Mouse (Mus musculus) midbrain, embryonic 16.5 days (tissue): ENCODE measurements around the gene Rbfox1. TPM values are rescaled to one million over a fixed set of nuclear protein-coding genes. Genes with fewer than 3 reads are reported as not detected.

Source experiments
- ATAC-seq: fragments of 200-750 bp; cut with Nextera tagmentation; 2 replicates; pipeline ENCODE4 v1.8.0; 2017; ENCODE audit warnings: moderate TSS enrichment
- H3K27ac ChIP-seq: fragments of 300-500 bp; sonication (generic); 2 replicates; pipeline ENCODE4 v1.5.1; 2014; ENCODE audit warnings: mild to moderate bottlenecking, low read length, mixed read lengths
- H3K27me3 ChIP-seq: fragments of 300-500 bp; sonication (generic); 2 replicates; pipeline ENCODE4 v1.6.1; 2014; ENCODE audit warnings: low read depth, low read length, mixed read lengths; ENCODE audit not compliant: control insufficient read depth, insufficient read depth
- H3K36me3 ChIP-seq: fragments of 300-500 bp; sonication (generic); 2 replicates; pipeline ENCODE4 v1.6.1; 2014; ENCODE audit warnings: mild to moderate bottlenecking, low read length, moderate library complexity, mixed read lengths; ENCODE audit not compliant: control insufficient read depth, insufficient read depth
- H3K4me1 ChIP-seq: fragments of 300-500 bp; sonication (generic); 2 replicates; pipeline ENCODE4 v1.6.1; 2014; ENCODE audit warnings: mild to moderate bottlenecking, low read length, mixed read lengths; ENCODE audit not compliant: control insufficient read depth, insufficient read depth
- H3K4me2 ChIP-seq: fragments of 300-500 bp; sonication (generic); 2 replicates; pipeline ENCODE4 v1.6.1; 2014; ENCODE audit warnings: mild to moderate bottlenecking, low read length, mixed read lengths
- H3K4me3 ChIP-seq: fragments of 300-500 bp; sonication (generic); 2 replicates; pipeline ENCODE4 v1.5.1; 2014; ENCODE audit warnings: low read depth, mild to moderate bottlenecking, low read length, moderate library complexity, mixed read lengths
- H3K9ac ChIP-seq: fragments of 300-500 bp; sonication (generic); 2 replicates; pipeline ENCODE4 v1.6.1; 2014; ENCODE audit warnings: low read depth, low read length, mixed read lengths
- H3K9me3 ChIP-seq: fragments of 300-500 bp; sonication (generic); replicated peaks from 2 replicates; pipeline ENCODE4 v1.6.1; 2014; ENCODE audit warnings: mild to moderate bottlenecking, low read length, mixed read lengths; ENCODE audit not compliant: control insufficient read depth, poor library complexity, severe bottlenecking
- WGBS: fragments of 180-500 bp; shearing (Covaris S2); extraction: QIAGEN DNeasy Blood & Tissue Kit; methylation state at CpG from one replicate; pipeline ENCODE4 v1.1.7; 2014; 5-methylcytosine and 5-hydroxymethylcytosine counted together
- polyA plus RNA-seq: library from polyadenylated mRNA; unstranded; fragments of >200 nt; fragmentation: Nextera tagmentation; extraction: Ambion mirVana; gene quantifications from 2 replicates; pipeline ENCODE4 v1.2.1, GENCODE M21; 2015

Rbfox1 gene
- polyA plus RNA-seq, 1 experiment from 2014 or later = 259 TPM

DNA sequence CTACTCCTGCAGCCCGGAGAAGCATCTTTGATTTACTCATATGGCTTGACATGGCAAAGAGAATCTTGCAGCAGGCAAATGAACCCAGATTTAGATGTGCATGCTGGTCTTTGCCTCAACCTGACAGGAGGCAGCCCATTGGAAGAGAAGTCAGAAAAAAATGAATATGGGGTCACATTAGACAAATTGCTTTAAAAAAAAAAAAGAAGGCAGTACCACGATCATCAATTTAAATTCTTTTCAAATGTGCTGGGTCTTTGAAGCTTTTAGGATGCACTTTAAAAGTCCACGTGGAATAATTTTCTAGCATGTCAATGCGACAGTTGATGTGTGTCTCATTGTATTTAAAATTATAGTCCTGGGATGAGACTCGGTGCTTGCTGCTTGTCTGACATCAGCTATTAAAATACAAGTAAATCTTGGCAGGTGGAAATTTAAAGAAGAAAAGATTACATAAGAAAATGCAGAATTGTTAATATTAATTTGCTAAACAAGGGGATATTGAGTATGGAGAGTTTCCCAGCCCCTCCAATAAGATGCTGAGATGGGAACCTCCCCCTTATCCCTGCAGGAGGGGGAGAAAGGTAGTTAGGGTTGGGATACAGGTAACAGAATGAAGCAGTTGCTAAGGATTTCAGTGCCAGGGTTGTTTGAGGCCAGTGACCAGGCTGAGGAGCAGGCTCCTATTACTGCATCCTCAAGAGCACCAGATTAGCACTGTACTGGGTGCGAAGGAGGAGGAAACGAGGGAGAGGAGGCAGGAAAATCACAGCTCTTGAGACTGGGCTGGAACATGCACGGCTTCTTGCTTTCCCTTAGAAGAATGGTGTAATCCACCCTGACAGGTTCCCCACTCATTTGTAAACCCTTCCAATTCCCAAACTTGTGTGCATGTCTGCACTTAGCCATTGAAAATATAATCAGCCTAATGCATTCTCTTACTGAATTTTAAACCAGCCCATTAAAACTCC is 1274.0 kb downstream of the Rbfox1 start:
- 41% methylated on average over 8 of the region's 8 CpGs for WGBS
- no peak overlapping the region for H3K4me3 ChIP-seq
- no peaks in the 10 kb centered on the region for H3K9me3 ChIP-seq
- ATAC-seq = peak; percentile 34; the same call in 1 of the 2 replicates
- H3K27ac ChIP-seq = peak overlapping the region; percentile 66
- peaks cover 37% of the 10 kb centered on the region for H3K4me1 ChIP-seq
- no peaks in the 10 kb centered on the region for H3K27me3 ChIP-seq
- H3K4me2 ChIP-seq = no peak overlapping the region
- no peaks in the 10 kb centered on the region for H3K36me3 ChIP-seq
- no peak overlapping the region for H3K9ac ChIP-seq

DNA sequence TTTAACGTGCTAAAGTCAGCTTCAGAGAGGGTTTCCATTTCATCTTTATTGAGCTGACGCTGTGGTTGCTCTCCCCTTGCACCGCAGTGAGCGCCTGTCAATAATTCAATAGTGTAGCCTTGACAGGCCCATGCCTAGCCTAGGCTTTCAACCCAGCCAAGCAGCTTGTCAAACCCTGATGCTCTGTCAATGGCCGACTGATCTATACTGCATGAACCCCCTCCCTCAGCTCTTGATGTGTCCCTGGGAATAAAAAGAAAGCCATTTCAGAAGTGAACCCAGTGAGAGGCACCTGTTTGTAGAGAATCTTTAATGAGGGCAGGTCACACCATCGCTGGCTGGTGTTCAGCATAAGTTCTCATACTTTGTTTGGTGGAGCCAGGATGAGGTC is 1274.7 kb downstream of the Rbfox1 start:
- H3K4me1 ChIP-seq = peaks cover 37% of the 10 kb centered on the region
- WGBS = 43% methylated on average over 6 of the region's 6 CpGs
- peak overlapping the region; percentile 66; the same call in 1 of the 2 replicates for H3K27ac ChIP-seq
- H3K4me3 ChIP-seq = no peak overlapping the region
- no peak overlapping the region for H3K9ac ChIP-seq
- H3K4me2 ChIP-seq = no peak overlapping the region
- no peaks in the 10 kb centered on the region for H3K36me3 ChIP-seq
- H3K9me3 ChIP-seq = no peaks in the 10 kb centered on the region
- ATAC-seq = peak; percentile 78
- no peaks in the 10 kb centered on the region for H3K27me3 ChIP-seq

DNA sequence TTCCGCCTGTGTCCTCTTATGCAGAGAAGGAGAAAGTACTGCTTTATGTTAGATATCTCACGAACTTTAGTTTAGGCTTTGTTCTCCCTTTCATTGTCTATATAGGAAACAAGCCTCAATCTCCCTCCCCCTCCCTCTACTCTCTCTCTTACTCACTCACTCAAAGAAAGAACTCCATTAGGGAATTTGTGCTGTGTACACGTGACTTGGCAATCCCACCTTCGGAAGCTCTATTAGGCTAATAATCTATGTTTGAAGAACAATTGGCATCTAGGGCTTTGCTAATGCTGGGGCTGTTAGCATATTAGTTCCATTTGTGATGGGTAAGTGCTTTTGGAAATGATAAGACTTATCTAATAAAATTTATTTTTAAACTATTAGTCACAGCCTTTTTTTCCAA is 1277.0 kb downstream of the Rbfox1 start:
- no peaks in the 10 kb centered on the region for H3K36me3 ChIP-seq
- H3K27ac ChIP-seq = 0 out of 2 replicates have a peak overlapping the region, but pooled peaks have one; percentile 40
- H3K4me1 ChIP-seq = peaks cover 37% of the 10 kb centered on the region
- H3K9me3 ChIP-seq = no peaks in the 10 kb centered on the region
- 45% methylated on average over 4 of the region's 4 CpGs for WGBS
- no peaks in the 10 kb centered on the region for H3K27me3 ChIP-seq
- H3K4me3 ChIP-seq = no peak overlapping the region
- ATAC-seq = no peak
- H3K9ac ChIP-seq = no peak overlapping the region
- no peak overlapping the region for H3K4me2 ChIP-seq

DNA sequence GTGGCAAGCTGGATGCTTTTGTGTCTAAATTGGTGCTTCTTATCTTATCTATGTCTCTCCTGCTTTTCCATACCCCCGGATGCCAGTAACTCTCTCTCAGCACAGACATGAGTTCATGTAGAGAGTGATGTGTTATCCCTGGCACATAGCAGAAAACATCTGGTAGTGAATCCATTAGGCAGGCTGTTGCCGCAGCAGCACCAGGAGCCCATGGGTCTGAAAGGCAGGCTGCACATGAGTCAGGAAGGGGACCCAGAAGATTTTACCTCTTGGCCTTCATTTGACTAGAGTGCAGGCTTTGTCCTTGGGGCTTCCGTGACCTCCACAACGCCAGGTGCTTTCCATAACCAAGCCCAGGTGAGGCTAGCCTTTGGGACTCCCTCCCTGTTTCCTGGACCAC is 1278.5 kb downstream of the Rbfox1 start:
- no peaks in the 10 kb centered on the region for H3K36me3 ChIP-seq
- H3K27me3 ChIP-seq = no peaks in the 10 kb centered on the region
- peaks cover 23% of the 10 kb centered on the region for H3K4me1 ChIP-seq
- 0 out of 2 replicates have a peak, but pooled peaks have one; percentile 26 for ATAC-seq
- H3K27ac ChIP-seq = peak overlapping the region; percentile 70
- 71% methylated on average over 4 of the region's 4 CpGs for WGBS
- H3K9me3 ChIP-seq = no peaks in the 10 kb centered on the region
- no peak overlapping the region for H3K9ac ChIP-seq
- no peak overlapping the region for H3K4me3 ChIP-seq
- no peak overlapping the region for H3K4me2 ChIP-seq

DNA sequence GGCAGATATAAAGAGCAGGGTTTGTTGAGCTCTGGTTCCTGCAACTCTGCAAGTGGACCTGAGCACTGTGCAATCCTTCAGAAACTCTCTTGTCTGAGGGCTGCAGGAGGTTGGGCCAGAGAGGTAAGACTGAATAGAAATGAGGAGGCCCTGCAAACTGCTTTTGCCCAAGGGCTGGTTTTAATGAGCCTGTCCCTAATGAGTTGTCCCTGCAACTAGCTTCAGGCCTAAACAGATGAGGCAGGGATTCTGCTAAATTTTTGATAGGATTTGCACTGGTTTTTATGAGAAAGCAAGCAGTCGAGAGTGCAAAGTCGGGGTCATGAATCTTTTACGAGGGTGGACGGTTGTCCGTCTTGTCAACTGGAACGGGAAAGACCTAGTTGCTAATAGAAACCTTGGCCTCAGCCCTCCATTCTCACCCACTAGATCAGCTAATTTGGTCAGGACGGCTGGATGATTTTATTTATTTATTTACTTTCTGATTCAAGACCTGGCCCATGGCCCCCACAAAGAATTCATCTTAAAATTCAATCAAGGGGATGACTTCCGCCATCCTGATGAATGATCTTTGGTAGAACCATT is 1279.1 kb downstream of the Rbfox1 start:
- H3K9me3 ChIP-seq = no peaks in the 10 kb centered on the region
- peaks cover 17% of the 10 kb centered on the region for H3K4me1 ChIP-seq
- ATAC-seq = peak; percentile 59
- peak overlapping the region; percentile 70 for H3K27ac ChIP-seq
- H3K36me3 ChIP-seq = no peaks in the 10 kb centered on the region
- H3K4me3 ChIP-seq = no peak overlapping the region
- no peak overlapping the region for H3K4me2 ChIP-seq
- 61% methylated on average over 8 of the region's 8 CpGs for WGBS
- no peak overlapping the region for H3K9ac ChIP-seq
- no peaks in the 10 kb centered on the region for H3K27me3 ChIP-seq

DNA sequence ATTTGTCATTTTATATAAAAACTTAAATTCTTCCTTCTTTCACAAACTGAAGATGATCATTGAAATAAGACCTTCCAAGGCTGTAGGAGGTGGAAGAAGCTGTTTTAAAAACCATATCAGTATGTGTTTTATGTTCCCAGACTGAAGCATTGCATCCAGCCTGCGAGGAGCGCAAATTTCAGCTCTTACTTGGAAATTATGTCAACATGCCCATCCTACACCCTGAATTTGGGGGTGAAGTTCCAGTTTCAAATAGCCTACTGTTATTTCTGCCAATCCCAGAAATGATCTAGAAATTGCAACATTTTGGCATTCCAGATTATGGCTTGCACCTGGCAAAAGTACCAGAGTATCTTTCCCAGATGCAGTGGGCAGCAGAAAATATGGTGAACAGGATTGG is 1290.8 kb downstream of the Rbfox1 start:
- H3K9me3 ChIP-seq = no peaks in the 10 kb centered on the region
- no peaks in the 10 kb centered on the region for H3K36me3 ChIP-seq
- no peak for ATAC-seq
- H3K9ac ChIP-seq = no peak overlapping the region
- H3K27ac ChIP-seq = no peak overlapping the region
- no peak overlapping the region for H3K4me3 ChIP-seq
- H3K4me1 ChIP-seq = peaks cover 6% of the 10 kb centered on the region
- H3K4me2 ChIP-seq = no peak overlapping the region
- H3K27me3 ChIP-seq = no peaks in the 10 kb centered on the region
- whole genome bisulfite sequencing = 97% methylated on average over 2 of the region's 2 CpGs

DNA sequence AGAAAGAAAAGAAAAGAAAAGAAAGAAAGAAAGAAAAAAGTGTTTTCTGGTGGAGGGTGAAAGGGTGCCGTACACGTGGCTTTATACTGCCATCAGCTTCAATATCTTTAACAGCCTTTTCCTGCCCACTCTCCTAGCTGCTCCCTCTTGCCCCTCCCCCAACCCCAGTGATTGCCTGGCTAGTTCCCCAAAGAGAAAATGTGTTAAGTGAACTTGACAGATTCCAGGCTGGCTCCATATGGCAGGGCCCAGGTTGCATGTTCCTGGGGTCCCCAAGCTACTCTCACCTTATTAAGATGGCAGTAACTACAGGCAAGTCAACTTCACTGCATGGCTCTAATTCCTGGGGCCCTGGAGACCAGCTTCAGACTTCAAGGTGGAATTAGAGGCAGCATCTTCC is 1302.6 kb downstream of the Rbfox1 start:
- Histone ChIP-seq H3K27ac (no peak overlapping the region), H3K4me2 (no peak overlapping the region), H3K4me3 (no peak overlapping the region), H3K27me3 (no peaks in the 10 kb centered on the region), H3K36me3 (no peaks in the 10 kb centered on the region), H3K9me3 (no peaks in the 10 kb centered on the region), H3K4me1 (0 out of 2 replicates have a peak, but pooled peaks cover 2% of the 10 kb centered on the region), H3K9ac (no peak overlapping the region)
- WGBS = 31% methylated on average over 2 of the region's 2 CpGs
- ATAC-seq = no peak

DNA sequence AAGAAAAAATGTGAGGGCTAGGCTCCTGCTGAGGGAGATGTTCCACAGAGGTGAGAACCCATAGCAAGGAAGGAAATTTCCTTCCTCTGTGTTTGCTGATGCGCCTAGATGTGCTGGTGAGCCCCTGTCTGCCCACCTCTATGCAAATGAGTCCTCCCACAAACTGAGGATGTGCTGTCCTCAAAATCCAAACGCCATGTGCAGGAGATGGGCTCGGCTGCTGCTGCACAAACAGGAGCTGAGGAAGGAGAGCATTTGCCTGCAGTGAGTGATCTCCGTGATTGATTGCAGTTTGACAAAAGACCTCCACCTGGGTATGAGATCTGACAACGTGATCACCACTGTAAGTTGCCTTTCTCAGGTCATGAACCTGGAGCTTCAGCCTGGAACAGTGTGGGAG is 1308.4 kb downstream of the Rbfox1 start:
- H3K27ac ChIP-seq = no peak overlapping the region
- no peak overlapping the region for H3K4me3 ChIP-seq
- H3K9me3 ChIP-seq = no peaks in the 10 kb centered on the region
- no peaks in the 10 kb centered on the region for H3K27me3 ChIP-seq
- H3K9ac ChIP-seq = no peak overlapping the region
- no peak overlapping the region for H3K4me2 ChIP-seq
- WGBS = 78% methylated on average over 5 of the region's 5 CpGs
- 0 out of 2 replicates have a peak, but pooled peaks cover 5% of the 10 kb centered on the region for H3K4me1 ChIP-seq
- no peaks in the 10 kb centered on the region for H3K36me3 ChIP-seq
- ATAC-seq = no peak

DNA sequence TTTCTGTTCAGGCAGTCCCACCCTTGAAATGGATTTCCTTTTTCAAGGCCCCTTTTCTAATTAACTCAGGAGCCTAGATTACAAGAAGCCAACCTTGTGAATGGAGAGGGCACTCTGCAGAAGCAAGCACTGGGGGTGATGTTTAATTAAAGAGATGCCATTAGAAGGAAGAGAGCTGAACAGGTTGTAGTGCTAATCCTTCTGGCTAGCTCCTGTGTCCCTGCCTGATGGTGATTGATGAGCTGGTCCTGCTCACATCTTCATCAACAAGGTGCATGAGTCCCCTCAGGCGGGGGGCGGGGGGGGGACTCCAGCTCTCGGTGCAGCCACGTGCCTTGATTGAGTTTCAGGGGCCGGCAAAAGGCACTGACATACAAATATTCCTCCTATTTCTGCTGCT is 1312.8 kb downstream of the Rbfox1 start:
- 72% methylated on average over 5 of the region's 5 CpGs for WGBS
- ATAC-seq = no peak
- Histone ChIP-seq H3K36me3 (no peaks in the 10 kb centered on the region), H3K9ac (no peak overlapping the region), H3K4me2 (no peak overlapping the region), H3K9me3 (no peaks in the 10 kb centered on the region), H3K4me1 (peaks cover 13% of the 10 kb centered on the region), H3K27me3 (no peaks in the 10 kb centered on the region), H3K27ac (no peak overlapping the region), H3K4me3 (no peak overlapping the region)
